Mouse (Mus musculus) liver (tissue): ENCODE measurements at regions not wholly inside any gene's neighbourhood (a gene's known extent, or its start where the extent isn't known, plus 50 kb on each side); places are given as distances from the start of the nearest gene placed in this dataset.

Source experiments
- DNase-seq: peaks from one replicate; pipeline ENCODE4 v3.0.0-alpha.2; 2020; ENCODE audit warnings: mixed read lengths

- no peak for DNase-seq
Measured at GRCm38 (mm10) chr3:151366707-151367306, 70.9 kb upstream of the Adgrl4 start.

GRCm38 (mm10) chr3:151383326-151384019 is 54.2 kb upstream of the Adgrl4 start:
- DNase-seq: no peak

- DNase-seq: no peak
Measured at GRCm38 (mm10) chr3:151384850-151385249, 52.8 kb upstream of the Adgrl4 start.

GRCm38 (mm10) chr3:151386103-151386502 is 51.6 kb upstream of the Adgrl4 start:
- no peak for DNase-seq
